28 mouse cellular contexts compared by ENCODE assay signal in the genomic region with DNA sequence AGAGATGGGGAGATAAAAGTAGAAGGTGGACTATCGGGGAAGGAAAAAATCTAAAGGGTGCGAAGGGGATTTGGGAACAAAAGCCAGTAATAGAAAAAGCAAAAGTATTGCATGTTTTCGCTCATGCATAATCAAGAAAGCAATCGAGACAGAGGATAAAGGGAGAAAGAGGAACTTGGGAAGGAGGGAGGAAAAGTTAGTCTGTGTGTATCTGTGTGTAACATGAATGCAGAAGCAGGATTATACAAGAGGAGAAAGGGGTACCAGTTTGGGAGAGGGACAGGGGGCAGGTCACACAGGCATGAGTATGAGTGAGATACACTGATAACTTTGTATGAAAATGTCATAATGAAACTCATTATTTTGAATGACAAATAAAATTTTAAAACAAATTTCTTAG.
"Had no signal": no experiment of that assay in that cellular context is flagged by ENCODE, and none has a peak within 500 bp of the region (broad histone marks: within the 10 kb centered on the region; RNA-seq: fewer than 3 reads in every experiment).

No protein-coding gene starts in this region.

- H3K4me3 ChIP-seq: embryonic facial prominence, embryonic 10.5 days; embryonic facial prominence, embryonic 12.5 days; embryonic facial prominence, embryonic 13.5 days; embryonic facial prominence, embryonic 15.5 days; erythroblast, embryonic 14.5 days; forebrain, embryonic 10.5 days; forebrain, embryonic 12.5 days; forebrain, embryonic 13.5 days; forebrain, embryonic 15.5 days; gastrocnemius, adult 2 months; heart, adult 2 months had no signal

- ATAC-seq: forebrain, embryonic 13.5 days; forebrain, embryonic 14.5 days; forebrain, embryonic 15.5 days; forebrain, embryonic 16.5 days; forebrain, postnatal 0 days had no signal

- DNase-seq: cerebellum, adult 8-10 months; cerebellum, adult 9-10 months; cerebellum, adult 9-11 months; cerebellum, postnatal 10 days; cerebellum, postnatal 14 days; cerebellum, postnatal 25 days; cerebellum, postnatal 36 days; embryo, embryonic 11 days; forebrain, postnatal 0 days; gastrocnemius, adult 2 months; gastrocnemius, postnatal 10 days; gastrocnemius, postnatal 14 days; gastrocnemius, postnatal 25 days; gastrocnemius, postnatal 36 days; heart, adult 11 months; heart, adult 18-20 months; heart, adult 2 months had no signal

- H3K9ac ChIP-seq: embryonic facial prominence, embryonic 12.5 days; embryonic facial prominence, embryonic 13.5 days; embryonic facial prominence, embryonic 15.5 days; forebrain, embryonic 12.5 days; forebrain, embryonic 13.5 days; forebrain, embryonic 15.5 days; forebrain, postnatal 0 days had no signal

- H3K27me3 ChIP-seq: embryonic facial prominence, embryonic 12.5 days; embryonic facial prominence, embryonic 13.5 days; embryonic facial prominence, embryonic 15.5 days; forebrain, embryonic 12.5 days; forebrain, embryonic 13.5 days; forebrain, embryonic 15.5 days had no signal

- H3K27ac ChIP-seq: embryonic facial prominence, embryonic 10.5 days; embryonic facial prominence, embryonic 12.5 days; embryonic facial prominence, embryonic 13.5 days; embryonic facial prominence, embryonic 15.5 days; forebrain, embryonic 10.5 days; forebrain, embryonic 12.5 days; forebrain, embryonic 13.5 days; forebrain, embryonic 15.5 days; gastrocnemius, adult 2 months; heart, adult 2 months had no signal

- H3K9me3 ChIP-seq: embryonic facial prominence, embryonic 10.5 days; embryonic facial prominence, embryonic 12.5 days; embryonic facial prominence, embryonic 13.5 days; embryonic facial prominence, embryonic 15.5 days; forebrain, embryonic 10.5 days; forebrain, embryonic 12.5 days; forebrain, embryonic 13.5 days; forebrain, embryonic 15.5 days had no signal

- H3K4me1 ChIP-seq: embryonic facial prominence, embryonic 10.5 days; embryonic facial prominence, embryonic 12.5 days; embryonic facial prominence, embryonic 13.5 days; embryonic facial prominence, embryonic 15.5 days; forebrain, embryonic 10.5 days; forebrain, embryonic 12.5 days; forebrain, embryonic 15.5 days had no signal

- H3K36me3 ChIP-seq: embryonic facial prominence, embryonic 12.5 days; embryonic facial prominence, embryonic 13.5 days; embryonic facial prominence, embryonic 15.5 days; forebrain, embryonic 10.5 days; forebrain, embryonic 12.5 days; forebrain, embryonic 15.5 days had no signal
